Mouse (Mus musculus): ENCODE data around the gene Sik2.

Sik2 gene

GRCm38 (mm10) chr9:50852634-50853349 is 156.1 kb downstream of the Sik2 start:
- Histone ChIP-seq H3K36me3 (ENCODE audit: insufficient read depth, low read length) (no peaks in the 10 kb centered on the region), H3K4me1 (replicated peaks; ENCODE audit: low read depth, low read length) (peaks cover 30% of the 10 kb centered on the region), H3K27me3 (ENCODE audit: insufficient read depth, low read length) (no peaks in the 10 kb centered on the region), H3K9me3 (ENCODE audit: low read length) (no peaks in the 10 kb centered on the region), H3K4me3 (replicated peaks; ENCODE audit: low read length) (no peak overlapping the region)
- TF ChIP-seq POU5F1 (IDR thresholded peaks at IDR 0.05; ENCODE audit: borderline replicate concordance, low read length) (no peak), NANOG (IDR thresholded peaks at IDR 0.05; ENCODE audit: borderline replicate concordance, low read length) (no peak), CTCF (conservative IDR thresholded peaks at IDR 0.05; ENCODE audit: low read length) (no peak)

- H3K9me3 ChIP-seq (ENCODE audit: low read length): no peaks in the 10 kb centered on the region
- no peaks in the 10 kb centered on the region for H3K36me3 ChIP-seq (ENCODE audit: insufficient read depth, low read length)
- no peaks in the 10 kb centered on the region for H3K27me3 ChIP-seq (ENCODE audit: insufficient read depth, low read length)
- H3K4me3 ChIP-seq (replicated peaks; ENCODE audit: low read length): no peak overlapping the region
- TF ChIP-seq POU5F1 (IDR thresholded peaks at IDR 0.05; ENCODE audit: borderline replicate concordance, low read length) (no peak), CTCF (conservative IDR thresholded peaks at IDR 0.05; ENCODE audit: low read length) (no peak), NANOG (IDR thresholded peaks at IDR 0.05; ENCODE audit: borderline replicate concordance, low read length) (no peak)
- H3K4me1 ChIP-seq (replicated peaks; ENCODE audit: low read depth, low read length): peaks cover 23% of the 10 kb centered on the region
Measured at GRCm38 (mm10) chr9:50850713-50851112, 158.2 kb downstream of the Sik2 start.

- Histone ChIP-seq H3K4me3 (replicated peaks; ENCODE audit: low read length) (no peak overlapping the region), H3K36me3 (ENCODE audit: insufficient read depth, low read length) (no peaks in the 10 kb centered on the region), H3K4me1 (replicated peaks; ENCODE audit: low read depth, low read length) (peaks cover 22% of the 10 kb centered on the region), H3K27me3 (ENCODE audit: insufficient read depth, low read length) (no peaks in the 10 kb centered on the region), H3K9me3 (ENCODE audit: low read length) (no peaks in the 10 kb centered on the region)
- no peak for TF ChIP-seq POU5F1 (IDR thresholded peaks at IDR 0.05; ENCODE audit: borderline replicate concordance, low read length)
- no peak for TF ChIP-seq CTCF (conservative IDR thresholded peaks at IDR 0.05; ENCODE audit: low read length)
- no peak for TF ChIP-seq NANOG (IDR thresholded peaks at IDR 0.05; ENCODE audit: borderline replicate concordance, low read length)
Measured at GRCm38 (mm10) chr9:50850271-50850670, 158.6 kb downstream of the Sik2 start.

GRCm38 (mm10) chr9:50849755-50850154 is 159.1 kb downstream of the Sik2 start:
- H3K4me1 ChIP-seq (replicated peaks; ENCODE audit: low read depth, low read length): peaks cover 21% of the 10 kb centered on the region
- TF ChIP-seq NANOG (IDR thresholded peaks at IDR 0.05; ENCODE audit: borderline replicate concordance, low read length) (no peak), POU5F1 (IDR thresholded peaks at IDR 0.05; ENCODE audit: borderline replicate concordance, low read length) (no peak), CTCF (conservative IDR thresholded peaks at IDR 0.05; ENCODE audit: low read length) (no peak)
- H3K4me3 ChIP-seq (replicated peaks; ENCODE audit: low read length): no peak overlapping the region
- no peaks in the 10 kb centered on the region for H3K27me3 ChIP-seq (ENCODE audit: insufficient read depth, low read length)
- H3K9me3 ChIP-seq (ENCODE audit: low read length): no peaks in the 10 kb centered on the region
- H3K36me3 ChIP-seq (ENCODE audit: insufficient read depth, low read length): peaks cover 2% of the 10 kb centered on the region; the same call in 1 of the 2 replicates

GRCm38 (mm10) chr9:50849249-50849648 is 159.6 kb downstream of the Sik2 start:
- TF ChIP-seq POU5F1 (IDR thresholded peaks at IDR 0.05; ENCODE audit: borderline replicate concordance, low read length) (no peak), CTCF (conservative IDR thresholded peaks at IDR 0.05; ENCODE audit: low read length) (peak; percentile 61)
- H3K27me3 ChIP-seq (ENCODE audit: insufficient read depth, low read length): no peaks in the 10 kb centered on the region
- H3K4me1 ChIP-seq (replicated peaks; ENCODE audit: low read depth, low read length): peaks cover 16% of the 10 kb centered on the region
- peaks cover 7% of the 10 kb centered on the region; the same call in 1 of the 2 replicates for H3K36me3 ChIP-seq (ENCODE audit: insufficient read depth, low read length)
- no peaks in the 10 kb centered on the region for H3K9me3 ChIP-seq (ENCODE audit: low read length)
- no peak overlapping the region for H3K4me3 ChIP-seq (replicated peaks; ENCODE audit: low read length)

GRCm38 (mm10) chr9:50848821-50849220 is 160.1 kb downstream of the Sik2 start:
- no peaks in the 10 kb centered on the region for H3K9me3 ChIP-seq (ENCODE audit: low read length)
- peaks cover 12% of the 10 kb centered on the region for H3K4me1 ChIP-seq (replicated peaks; ENCODE audit: low read depth, low read length)
- TF ChIP-seq POU5F1 (IDR thresholded peaks at IDR 0.05; ENCODE audit: borderline replicate concordance, low read length) (no peak), CTCF (conservative IDR thresholded peaks at IDR 0.05; ENCODE audit: low read length) (no peak), NANOG (IDR thresholded peaks at IDR 0.05; ENCODE audit: borderline replicate concordance, low read length) (no peak)

GRCm38 (mm10) chr9:50847606-50848368 is 161.1 kb downstream of the Sik2 start:
- Histone ChIP-seq H3K4me3 (replicated peaks; ENCODE audit: low read length) (no peak overlapping the region), H3K4me1 (replicated peaks; ENCODE audit: low read depth, low read length) (peaks cover 11% of the 10 kb centered on the region), H3K36me3 (ENCODE audit: insufficient read depth, low read length) (peaks cover 21% of the 10 kb centered on the region), H3K27me3 (ENCODE audit: insufficient read depth, low read length) (no peaks in the 10 kb centered on the region), H3K9me3 (ENCODE audit: low read length) (no peaks in the 10 kb centered on the region)
- no peak for TF ChIP-seq NANOG (IDR thresholded peaks at IDR 0.05; ENCODE audit: borderline replicate concordance, low read length)
- TF ChIP-seq POU5F1 (IDR thresholded peaks at IDR 0.05; ENCODE audit: borderline replicate concordance, low read length): no peak
- no peak for TF ChIP-seq CTCF (conservative IDR thresholded peaks at IDR 0.05; ENCODE audit: low read length)

More at GRCm38 (mm10) chr9:50848821-50849220, 160.1 kb downstream of the Sik2 start:
- no peak overlapping the region for H3K4me3 ChIP-seq (replicated peaks; ENCODE audit: low read length)
- H3K27me3 ChIP-seq (ENCODE audit: insufficient read depth, low read length): no peaks in the 10 kb centered on the region
- H3K36me3 ChIP-seq (ENCODE audit: insufficient read depth, low read length): peaks cover 11% of the 10 kb centered on the region

GRCm38 (mm10) chr9:50847133-50847532 is 161.7 kb downstream of the Sik2 start:
- H3K4me1 ChIP-seq (replicated peaks; ENCODE audit: low read depth, low read length): peaks cover 11% of the 10 kb centered on the region
- no peak overlapping the region for H3K4me3 ChIP-seq (replicated peaks; ENCODE audit: low read length)
- peaks cover 23% of the 10 kb centered on the region for H3K36me3 ChIP-seq (ENCODE audit: insufficient read depth, low read length)
- no peaks in the 10 kb centered on the region for H3K27me3 ChIP-seq (ENCODE audit: insufficient read depth, low read length)
- TF ChIP-seq POU5F1 (IDR thresholded peaks at IDR 0.05; ENCODE audit: borderline replicate concordance, low read length): no peak
- no peak for TF ChIP-seq CTCF (conservative IDR thresholded peaks at IDR 0.05; ENCODE audit: low read length)
- no peak for TF ChIP-seq NANOG (IDR thresholded peaks at IDR 0.05; ENCODE audit: borderline replicate concordance, low read length)
- H3K9me3 ChIP-seq (ENCODE audit: low read length): no peaks in the 10 kb centered on the region
